Mouse (Mus musculus) adrenal gland, adult 18-20 months (tissue): ENCODE data around the gene Tet3. TPM values are rescaled to one million over a fixed set of nuclear protein-coding genes. Genes with fewer than 3 reads are reported as not detected.

Experiments used
- DNase-seq, 2 experiments: peaks; one replicate each; pipeline ENCODE4 v3.0.0; 2021 to 2022; ENCODE audit warnings: low spot score in 2 of 2
- total RNA-seq, 2 experiments: library from RNA; stranded (reverse); gene quantifications; 1 replicate in 1 of 2; 2 replicates in 1 of 2; pipeline ENCODE4 v1.2.3; 2021

Tet3 gene
- total RNA-seq, 2 experiments from 2014 or later = 24.2 to 25.7 TPM

- DNase-seq = no peak
Measured at GRCm38 (mm10) chr6:83381510-83382491, 77.1 kb downstream of the Tet3 start.

DNA sequence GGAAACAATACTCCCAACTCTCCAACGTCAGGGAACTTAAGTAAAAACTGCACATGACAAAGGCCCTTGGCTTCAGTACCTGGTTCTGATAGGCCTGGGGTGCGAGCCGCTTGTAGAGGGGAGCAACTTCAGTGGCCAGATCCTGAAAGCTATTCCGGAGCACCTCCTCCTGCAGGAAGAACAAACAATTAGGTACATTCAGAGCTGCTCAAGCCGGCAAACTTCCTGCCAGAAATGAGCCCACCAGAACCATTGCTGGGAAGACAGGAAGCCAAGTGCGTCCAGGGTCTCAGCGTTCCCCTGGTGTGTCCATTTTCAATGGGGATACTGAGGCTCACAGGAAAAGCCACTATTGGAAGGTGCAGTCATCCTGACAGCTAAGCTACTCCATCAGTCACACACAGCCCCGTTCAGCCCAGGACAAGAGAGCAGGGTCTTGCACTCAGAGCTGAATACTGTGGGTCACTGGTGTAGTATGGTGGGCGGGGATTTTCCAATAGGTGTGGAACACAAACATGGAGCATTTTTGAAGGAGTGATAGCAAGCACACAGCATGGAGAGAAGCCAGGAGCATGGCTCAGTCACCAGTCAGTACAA lies 85.1 kb downstream of the Tet3 start:
- no peak for DNase-seq

- DNase-seq = no peak
Measured at GRCm38 (mm10) chr6:83371350-83371749, 87.5 kb downstream of the Tet3 start.

- DNase-seq = no peak
Measured at GRCm38 (mm10) chr6:83370316-83370965, 88.4 kb downstream of the Tet3 start.

GRCm38 (mm10) chr6:83363075-83363474 lies 95.8 kb downstream of the Tet3 start:
- DNase-seq = no peak

DNA sequence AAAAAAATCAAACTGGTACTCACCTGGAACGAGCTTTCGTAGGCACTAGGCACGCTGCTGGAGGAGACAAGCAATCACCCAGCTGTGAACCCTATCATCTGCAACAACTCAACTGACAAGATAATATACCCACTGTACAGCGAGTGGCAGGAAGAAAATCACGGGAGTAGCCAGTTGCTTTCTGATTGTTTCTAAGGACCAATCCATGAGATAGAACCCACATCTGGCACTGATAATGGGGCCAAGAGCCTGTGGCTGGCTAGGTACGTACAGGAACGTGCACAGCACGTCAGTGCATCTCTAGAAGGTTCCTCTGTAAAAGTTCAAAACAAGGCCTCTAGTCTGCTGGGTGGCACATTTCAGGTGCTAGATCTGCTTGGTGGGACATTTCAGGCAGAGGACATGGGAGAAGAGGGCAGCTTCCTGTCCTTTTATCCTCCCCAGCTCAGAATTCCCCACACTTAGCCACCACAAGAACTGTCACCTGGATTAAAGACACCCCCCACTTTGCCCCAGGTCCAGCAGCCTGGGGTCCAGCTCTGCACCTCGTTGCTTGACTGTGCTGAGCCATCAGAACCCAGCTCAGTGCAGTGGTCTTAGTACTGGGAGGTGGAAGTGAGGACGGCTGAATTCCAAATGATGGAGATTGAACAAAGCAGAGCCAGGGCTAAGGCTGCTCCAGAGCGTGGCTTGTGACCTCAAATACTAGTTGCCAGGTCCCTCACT lies 97.2 kb downstream of the Tet3 start:
- DNase-seq = no peak

GRCm38 (mm10) chr6:83357436-83357835 lies 101.4 kb downstream of the Tet3 start:
- no peak for DNase-seq

- DNase-seq = peak; percentile 87 to 89
Measured at GRCm38 (mm10) chr6:83356569-83357138, 102.2 kb downstream of the Tet3 start.

- DNase-seq = no peak
Measured at GRCm38 (mm10) chr6:83354856-83355781, 103.8 kb downstream of the Tet3 start.

- no peak for DNase-seq
Measured at GRCm38 (mm10) chr6:83352666-83353410, 106.0 kb downstream of the Tet3 start.

DNA sequence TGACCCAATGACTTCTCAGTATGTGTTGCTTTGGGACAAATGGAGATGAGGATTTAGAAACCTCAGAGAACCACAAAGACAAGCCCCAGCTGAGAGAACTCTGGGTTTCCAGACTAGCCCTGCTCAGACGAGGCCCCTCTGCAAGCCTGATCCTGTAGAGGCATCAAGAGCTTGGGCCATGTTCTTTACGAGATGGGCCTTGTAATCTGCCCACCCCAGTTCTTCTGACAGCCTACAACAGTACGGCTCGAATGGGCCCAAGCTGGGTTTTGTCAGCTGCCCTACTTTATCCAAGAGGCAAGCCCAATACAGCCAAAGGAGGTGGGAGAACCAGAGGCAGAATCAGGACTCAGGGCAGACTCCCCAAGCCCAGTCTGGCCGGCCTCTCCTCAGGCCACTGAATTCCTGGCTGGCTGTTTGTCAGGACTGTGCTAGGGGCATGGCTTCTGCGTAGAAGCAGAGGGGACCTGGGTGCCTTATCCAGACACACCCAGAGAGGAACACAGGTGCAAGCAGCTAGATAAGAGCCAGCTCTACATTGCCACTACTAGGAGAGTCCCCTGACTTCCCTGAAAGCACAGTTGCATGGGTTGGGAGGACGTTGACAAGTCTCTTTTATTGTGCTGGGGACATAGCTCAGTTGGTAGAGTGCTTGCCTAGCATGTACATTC lies 107.3 kb downstream of the Tet3 start:
- no peak for DNase-seq

GRCm38 (mm10) chr6:83350851-83351405 lies 108.0 kb downstream of the Tet3 start:
- no peak for DNase-seq

DNA sequence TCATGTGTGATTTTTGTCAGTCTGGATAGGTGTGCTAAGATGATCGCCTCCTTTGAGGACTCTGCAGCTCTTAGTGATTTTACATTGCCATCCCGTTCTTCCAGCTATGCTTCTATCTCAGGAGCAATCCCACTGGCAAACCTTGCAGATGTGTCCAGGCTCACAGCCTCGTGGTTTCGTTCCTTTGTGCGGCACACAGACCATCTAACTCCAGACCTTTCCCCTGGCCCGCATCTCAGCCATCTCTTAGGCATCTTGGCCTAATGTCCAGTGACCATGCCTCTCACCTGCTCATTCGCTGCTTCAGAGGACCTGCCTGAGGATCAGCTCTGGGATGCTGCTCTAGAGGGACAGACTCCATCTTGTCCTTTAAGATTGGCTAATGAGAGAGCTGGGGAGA lies 108.7 kb downstream of the Tet3 start:
- no peak for DNase-seq

DNA sequence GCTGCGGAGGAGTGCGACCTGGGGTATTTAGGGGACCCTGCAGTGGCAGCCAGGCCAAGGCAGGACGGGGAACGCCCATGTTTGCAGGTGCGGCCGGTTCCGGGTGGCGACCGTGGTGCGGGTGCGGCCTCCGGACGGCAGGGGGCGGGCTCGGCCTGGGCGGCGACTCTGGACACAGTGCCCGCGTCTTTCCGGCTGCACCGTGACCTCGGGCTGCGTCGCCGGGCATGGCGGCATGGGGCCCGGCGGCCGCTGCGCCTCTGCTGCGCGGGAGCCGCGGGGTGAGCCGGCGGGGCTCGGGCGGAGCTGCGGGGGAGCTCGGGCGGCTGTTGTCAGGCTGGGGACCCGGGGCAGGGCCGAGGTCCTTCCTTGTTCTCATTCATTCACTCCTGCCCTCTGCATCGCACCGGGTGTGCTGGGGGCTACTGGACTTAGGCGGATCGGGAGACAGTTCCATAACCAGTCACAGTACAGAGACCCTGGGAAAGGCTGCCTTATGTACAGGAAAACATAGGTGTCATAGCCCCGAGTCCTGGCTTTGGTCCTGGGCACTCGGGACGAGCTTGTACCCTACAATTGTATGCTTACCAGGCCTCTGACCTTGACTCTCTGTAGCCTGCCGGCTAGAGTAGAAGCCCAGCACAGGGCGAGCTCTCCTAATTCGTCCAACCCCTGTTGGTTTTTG lies 109.5 kb downstream of the Tet3 start:
- peak; percentile 96 to 97 for DNase-seq

DNA sequence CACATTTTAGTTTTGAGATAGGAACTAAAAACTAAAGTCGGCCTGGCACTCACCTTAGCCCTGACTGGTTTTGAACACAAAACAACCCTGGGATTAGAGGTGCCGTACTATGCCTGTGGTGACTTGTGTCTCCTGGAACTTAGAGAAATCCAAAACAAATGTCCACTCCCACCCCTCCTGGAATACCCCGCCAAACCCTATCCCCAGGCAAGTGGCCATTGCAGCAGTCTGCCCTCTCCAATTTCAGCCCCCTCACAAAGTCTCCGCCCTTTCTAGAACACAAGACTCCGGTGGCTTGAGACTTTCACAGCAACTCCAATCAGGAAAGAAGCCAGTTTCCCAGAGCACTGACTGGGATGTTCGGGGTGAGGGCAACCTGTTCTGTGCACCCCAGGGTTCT lies 110.0 kb downstream of the Tet3 start, which contains the start of gene Bola3:
Gene Bola3 (plus strand): TSS at position 275 of the 400 bp plus-strand sequence.
- no peak for DNase-seq

DNA sequence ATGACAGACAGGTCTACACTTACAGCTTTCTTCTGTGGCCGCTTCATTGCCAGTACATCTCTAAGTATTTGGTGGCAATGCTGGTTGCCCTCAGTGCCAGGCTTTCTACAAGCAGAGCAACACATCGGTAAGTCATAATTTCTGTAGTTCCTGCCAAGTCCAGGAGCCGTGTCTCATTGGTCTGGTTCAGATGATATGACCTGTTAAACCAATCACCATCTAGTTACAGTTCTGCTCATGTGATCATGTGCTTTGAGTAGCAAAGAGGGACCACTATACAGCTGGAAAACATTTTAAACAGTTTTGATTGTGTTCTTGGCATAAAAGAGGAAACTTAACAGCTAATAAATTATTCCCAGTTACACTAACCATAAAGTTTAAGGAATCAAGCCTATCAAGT lies 111.0 kb downstream of the Tet3 start:
- no peak for DNase-seq

DNA sequence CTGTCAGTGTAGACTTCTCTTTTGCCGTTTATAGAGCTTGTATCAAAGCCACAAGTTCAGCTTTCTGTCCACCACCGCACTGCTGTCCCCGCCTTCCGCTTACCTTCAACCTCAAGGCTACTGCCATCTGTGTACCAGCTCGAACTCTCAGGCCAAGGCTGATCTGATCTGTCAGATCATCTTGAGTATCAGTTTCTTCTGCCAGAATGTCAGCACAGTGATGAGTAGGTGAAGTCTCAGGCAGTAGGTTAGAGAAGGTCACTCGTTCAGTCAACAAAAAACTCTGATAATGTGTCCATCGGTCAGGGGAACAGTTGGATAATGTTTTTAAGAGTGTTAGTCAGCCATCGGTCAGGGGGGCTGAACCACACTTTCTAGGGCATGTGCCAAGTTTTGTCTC lies 113.6 kb downstream of the Tet3 start:
- DNase-seq = peak in 1 of 2 experiments; percentile 22
